Mouse (Mus musculus) gonadal fat pad, adult 2 months (tissue): ENCODE results near the gene Lrrc32. TPM values are rescaled to one million over a fixed set of nuclear protein-coding genes. Genes with fewer than 3 reads are reported as not detected.

Experiments used
- DNase-seq: peaks from one replicate; pipeline ENCODE4 v3.0.0-alpha.2; 2012; ENCODE audit warnings: low read depth
- polyA plus RNA-seq: library from polyadenylated mRNA; depleted of rRNA; stranded (reverse); fragments of >200 nt; gene quantifications from 2 replicates; pipeline ENCODE4 v1.2.3, GENCODE M21; 2012

Gene Lrrc32
- polyA plus RNA-seq, 1 experiment, result 18.2 TPM

- peak; percentile 83 for DNase-seq
Measured at GRCm38 (mm10) chr7:98510961-98511958, 22.2 kb downstream of the Lrrc32 start.

- no peak for DNase-seq
Measured at GRCm38 (mm10) chr7:98513251-98513650, 24.2 kb downstream of the Lrrc32 start.

DNA sequence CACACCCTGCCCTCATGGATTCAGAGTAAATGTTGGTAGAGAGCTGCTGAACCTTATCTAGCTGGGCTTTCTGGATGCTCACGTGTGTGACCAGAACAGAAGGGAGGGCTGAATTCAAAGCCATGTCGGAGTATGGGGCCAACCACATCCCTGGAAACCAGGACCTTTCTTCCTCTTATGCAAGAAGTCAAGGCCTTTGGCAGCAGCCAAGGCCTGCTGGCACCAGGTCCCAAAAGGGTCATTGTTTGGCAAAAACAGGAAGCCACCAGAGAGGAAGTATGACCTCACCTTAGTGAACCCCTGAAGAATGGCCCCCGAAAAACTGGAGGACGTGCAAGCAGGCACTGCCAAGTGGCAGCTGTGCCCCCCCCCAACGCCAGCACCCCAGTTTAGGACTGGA lies 33.5 kb downstream of the Lrrc32 start:
- no peak for DNase-seq

DNA sequence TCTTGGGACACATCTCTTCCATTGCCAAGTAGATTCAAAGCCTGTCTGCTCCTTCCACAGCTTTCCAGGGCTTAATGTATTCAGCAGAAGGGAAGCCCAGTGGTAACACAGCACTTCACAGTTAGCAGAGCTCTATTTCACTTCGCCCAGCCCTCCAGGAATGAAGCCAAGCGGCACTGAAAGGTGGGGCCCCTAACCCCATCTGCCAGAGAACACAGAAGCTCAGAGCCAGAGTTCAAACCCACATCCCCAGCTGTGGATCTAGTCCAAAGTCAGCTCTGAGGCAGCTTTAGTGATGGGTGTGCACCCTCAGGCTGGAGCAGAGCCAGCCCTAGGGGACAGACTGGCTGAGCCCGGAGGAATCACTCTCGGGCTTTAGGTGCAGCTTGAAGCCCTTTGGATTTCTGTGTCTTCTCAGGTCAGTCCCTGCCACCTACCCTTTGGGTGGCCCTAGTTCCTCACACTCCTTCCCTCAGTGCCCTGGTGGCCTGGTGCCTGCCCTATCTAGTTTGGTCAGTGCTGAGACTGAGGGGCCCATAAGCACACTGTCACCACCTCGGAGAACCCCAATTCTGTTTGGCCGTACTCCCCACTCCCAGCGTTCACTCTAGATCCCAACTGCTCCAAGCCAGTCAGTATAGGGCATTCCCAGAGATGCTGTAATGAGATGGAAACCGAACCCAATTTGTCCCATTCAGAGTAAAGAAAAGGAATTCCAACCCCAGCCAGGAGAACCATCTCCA lies 34.2 kb downstream of the Lrrc32 start:
- DNase-seq, result no peak

GRCm38 (mm10) chr7:98523813-98524361 lies 34.8 kb downstream of the Lrrc32 start:
- no peak for DNase-seq

DNA sequence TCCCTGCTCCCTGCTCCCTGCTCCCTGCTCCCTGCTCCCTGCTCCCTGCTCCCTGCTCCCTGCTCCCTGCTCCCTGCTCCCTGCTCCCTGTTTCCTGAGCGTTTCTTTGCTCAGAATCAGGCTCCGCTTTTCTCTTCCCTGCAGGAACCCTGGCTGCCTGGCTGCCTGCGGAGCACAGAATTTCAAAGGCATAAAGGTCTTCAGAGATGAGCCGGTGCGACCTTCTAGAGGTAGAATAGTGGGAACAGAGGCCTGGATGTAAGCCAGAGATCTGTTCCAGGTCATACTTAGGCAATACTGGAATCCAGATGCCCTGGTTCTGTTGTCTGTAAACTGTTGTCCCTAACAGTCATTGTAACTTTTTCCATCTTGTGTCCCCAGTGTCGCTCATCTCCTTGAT lies 35.3 kb downstream of the Lrrc32 start:
- DNase-seq, result no peak

DNA sequence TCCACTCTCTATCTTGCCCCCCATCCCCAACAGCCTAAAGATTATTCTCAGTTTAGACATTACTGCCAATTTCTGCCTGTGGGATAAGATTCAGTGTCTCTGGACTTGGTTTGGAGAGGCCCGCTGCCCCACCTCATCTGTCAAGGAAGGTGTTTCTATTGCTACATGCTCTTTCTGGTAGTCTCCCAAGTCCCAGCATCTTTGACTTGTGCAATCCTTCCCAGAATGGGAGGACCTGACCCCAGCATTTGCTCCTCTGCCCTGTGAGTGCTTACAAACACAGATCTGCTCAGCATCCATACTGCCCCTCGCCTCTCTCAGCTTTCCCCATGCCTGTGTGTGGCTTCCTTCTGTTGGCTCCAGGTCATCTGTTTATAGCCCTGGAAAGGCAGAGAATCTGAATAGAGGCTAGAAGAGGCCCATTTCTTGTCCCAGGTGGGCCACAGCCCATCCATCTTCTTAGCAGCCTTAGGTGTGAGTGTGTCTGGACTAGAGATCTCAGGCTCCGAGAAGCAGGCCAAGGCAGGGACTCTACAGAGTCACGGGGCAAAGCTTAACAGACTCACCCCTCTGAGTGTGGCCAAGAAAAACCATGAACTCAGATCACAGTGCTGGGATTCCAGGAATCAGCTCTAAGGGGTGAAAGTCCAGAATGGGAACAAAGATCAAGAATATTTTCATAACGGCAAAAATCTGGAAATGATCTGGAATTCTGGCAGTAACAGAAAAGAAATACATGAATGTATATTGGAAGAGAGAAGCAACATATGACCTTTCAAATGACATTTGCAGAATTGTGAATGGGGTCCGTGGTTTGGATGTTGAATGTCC lies 36.0 kb downstream of the Lrrc32 start:
- DNase-seq, result no peak

DNA sequence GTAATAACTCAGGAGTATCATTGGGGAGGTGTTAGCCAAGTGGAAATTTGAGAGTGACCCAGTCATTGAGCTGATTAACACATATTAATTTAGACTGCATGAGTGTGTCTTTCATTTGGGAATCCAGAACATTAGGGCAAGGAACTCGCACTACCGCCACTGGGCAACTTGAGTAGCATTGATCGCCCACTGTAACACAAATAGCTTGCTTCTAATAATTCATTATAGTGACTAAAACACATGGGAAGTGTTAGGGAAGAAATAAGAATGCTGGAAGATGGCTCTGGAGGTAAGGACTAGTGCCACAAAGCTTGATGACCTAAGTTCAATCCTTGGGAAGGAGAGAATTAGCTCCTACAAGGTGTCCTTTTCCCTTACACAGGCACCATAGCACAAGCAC lies 38.0 kb downstream of the Lrrc32 start:
- no peak for DNase-seq

- no peak for DNase-seq
Measured at GRCm38 (mm10) chr7:98531612-98532011, 42.5 kb downstream of the Lrrc32 start.

GRCm38 (mm10) chr7:98532981-98533380 lies 43.9 kb downstream of the Lrrc32 start:
- DNase-seq, result no peak

- DNase-seq, result no peak
Measured at GRCm38 (mm10) chr7:98534432-98534855, 45.4 kb downstream of the Lrrc32 start.

GRCm38 (mm10) chr7:98535191-98535590 lies 46.1 kb downstream of the Lrrc32 start:
- DNase-seq, result no peak

GRCm38 (mm10) chr7:98535882-98536281 lies 46.8 kb downstream of the Lrrc32 start:
- no peak for DNase-seq

GRCm38 (mm10) chr7:98537210-98537966 lies 48.3 kb downstream of the Lrrc32 start:
- no peak for DNase-seq

GRCm38 (mm10) chr7:98537967-98538573 lies 49.0 kb downstream of the Lrrc32 start:
- DNase-seq, result no peak

DNA sequence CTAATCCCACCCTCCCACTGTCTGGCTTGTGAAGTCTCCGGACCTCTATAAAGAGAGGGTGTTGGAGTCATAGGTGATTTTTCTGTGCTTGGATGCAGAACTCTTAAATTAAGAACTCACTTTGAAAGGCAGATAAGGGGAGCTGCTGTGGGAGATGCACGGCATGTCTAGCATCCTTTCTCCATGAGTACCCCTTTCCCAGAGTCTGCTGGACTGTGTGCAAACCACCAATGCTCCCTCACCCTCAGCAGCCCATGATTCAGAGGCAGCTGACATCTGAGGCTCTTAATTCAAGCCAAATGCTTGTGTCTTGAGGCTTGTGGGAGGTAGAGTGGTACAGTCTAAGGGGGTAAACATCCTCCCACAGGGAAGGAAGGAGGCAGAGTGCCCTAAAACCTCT lies 51.8 kb downstream of the Lrrc32 start:
- DNase-seq, result no peak

DNA sequence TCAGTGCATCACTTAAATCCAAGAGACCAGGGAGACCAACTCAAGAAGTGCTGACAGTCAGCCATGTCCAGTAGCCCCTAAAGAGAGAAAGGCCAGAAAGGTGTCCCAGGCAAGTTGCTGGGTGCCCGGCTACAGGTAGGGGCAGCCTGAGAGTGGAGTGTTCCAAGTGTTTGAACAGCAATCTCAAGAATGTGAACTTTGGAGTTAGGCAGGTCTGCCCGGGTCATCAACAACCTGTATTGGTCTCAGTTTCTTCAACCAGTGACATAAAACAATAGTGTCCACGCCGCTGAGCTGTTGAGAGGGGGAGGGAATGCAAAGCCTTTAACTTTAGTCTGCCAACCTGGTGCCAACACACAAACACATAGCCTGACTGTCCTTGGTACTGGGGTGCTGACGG lies 52.5 kb downstream of the Lrrc32 start:
- no peak for DNase-seq

DNA sequence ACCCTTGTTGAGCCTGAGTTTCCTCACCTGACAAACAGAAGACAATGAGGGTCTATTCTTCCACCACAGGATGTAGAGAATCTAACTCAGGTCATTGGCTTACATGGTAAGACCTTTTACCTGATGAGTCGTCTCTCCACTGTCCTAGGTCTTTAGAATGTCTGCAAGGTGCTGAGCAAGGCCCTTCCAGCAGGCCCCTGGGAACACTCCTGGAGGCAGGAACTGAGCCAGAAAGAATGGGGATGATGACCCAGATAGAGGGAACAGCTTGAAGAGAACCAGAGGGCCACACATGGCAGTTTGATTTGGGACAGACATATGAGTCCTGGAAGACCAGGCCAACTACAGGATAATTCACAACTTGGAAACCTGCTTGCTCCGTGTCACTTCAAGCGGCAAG lies 53.2 kb downstream of the Lrrc32 start:
- no peak for DNase-seq

DNA sequence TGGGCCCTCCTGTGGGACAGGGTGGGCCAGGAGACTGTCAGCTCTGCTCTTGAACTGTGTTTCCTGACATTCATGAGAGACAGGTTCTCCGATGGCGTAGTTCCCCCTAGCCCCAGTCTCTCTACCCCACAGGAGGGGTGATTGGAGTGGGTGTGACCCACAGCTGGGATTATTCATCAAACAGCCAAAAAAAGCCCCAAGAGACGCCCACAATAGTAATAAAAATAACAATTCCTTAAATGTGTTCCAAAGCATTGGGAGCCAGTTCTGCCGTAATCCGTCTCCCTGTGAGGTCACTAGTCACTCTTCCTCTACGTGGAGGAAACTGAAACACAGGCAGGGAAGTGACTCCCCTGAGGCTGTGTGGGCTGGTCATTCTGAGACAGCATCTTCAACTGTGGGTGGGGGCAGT lies 53.7 kb downstream of the Lrrc32 start:
- DNase-seq, result no peak

GRCm38 (mm10) chr7:98543853-98544370 lies 54.8 kb downstream of the Lrrc32 start:
- DNase-seq, result no peak
